Mouse (Mus musculus) adrenal gland, adult 2 months (tissue): ENCODE measurements around the gene Nub1. TPM values are rescaled to one million over a fixed set of nuclear protein-coding genes. Genes with fewer than 3 reads are reported as not detected.
"Not testable (repeated sequence)": the region's sequence is repeated elsewhere in the genome, so short reads cannot be mapped to it uniquely, and the experiment has no call there.

ENCODE experiments used
- DNase-seq: peaks from one replicate; pipeline ENCODE4 v3.0.0; 2021
- long read RNA-seq: library from polyadenylated mRNA; stranded (forward); transcript quantifications from one replicate; pipeline ENCODE4 v2.0.0, GENCODE M21; 2021
- polyA plus RNA-seq: library from polyadenylated mRNA; depleted of rRNA; stranded (reverse); fragments of >200 nt; gene quantifications from 2 replicates; pipeline ENCODE4 v1.2.3, GENCODE M21; 2012; rRNA removed
- total RNA-seq, 2 experiments: library from RNA; stranded (reverse); gene quantifications; 2 replicates each; pipeline ENCODE4 v1.2.3; 2021

Nub1 gene
- total RNA-seq, result 10 to 100 TPM; 60.7 to 64.1 TPM
- polyA plus RNA-seq, result 46.4 and 55.5 TPM in 2 replicates
- long read RNA-seq, transcript Nub1-201 (15 exons, 3,269 nt), result major isoform, 33 of 77 reads
- long read RNA-seq, transcript Nub1-202 (15 exons, 3,546 nt), result minor isoform, 22 of 77 reads
- long read RNA-seq, partial matches to known transcripts, result 15 of 77 reads
- long read RNA-seq, other reads (novel, unspliced or antisense), result 7 of 77 reads

DNA sequence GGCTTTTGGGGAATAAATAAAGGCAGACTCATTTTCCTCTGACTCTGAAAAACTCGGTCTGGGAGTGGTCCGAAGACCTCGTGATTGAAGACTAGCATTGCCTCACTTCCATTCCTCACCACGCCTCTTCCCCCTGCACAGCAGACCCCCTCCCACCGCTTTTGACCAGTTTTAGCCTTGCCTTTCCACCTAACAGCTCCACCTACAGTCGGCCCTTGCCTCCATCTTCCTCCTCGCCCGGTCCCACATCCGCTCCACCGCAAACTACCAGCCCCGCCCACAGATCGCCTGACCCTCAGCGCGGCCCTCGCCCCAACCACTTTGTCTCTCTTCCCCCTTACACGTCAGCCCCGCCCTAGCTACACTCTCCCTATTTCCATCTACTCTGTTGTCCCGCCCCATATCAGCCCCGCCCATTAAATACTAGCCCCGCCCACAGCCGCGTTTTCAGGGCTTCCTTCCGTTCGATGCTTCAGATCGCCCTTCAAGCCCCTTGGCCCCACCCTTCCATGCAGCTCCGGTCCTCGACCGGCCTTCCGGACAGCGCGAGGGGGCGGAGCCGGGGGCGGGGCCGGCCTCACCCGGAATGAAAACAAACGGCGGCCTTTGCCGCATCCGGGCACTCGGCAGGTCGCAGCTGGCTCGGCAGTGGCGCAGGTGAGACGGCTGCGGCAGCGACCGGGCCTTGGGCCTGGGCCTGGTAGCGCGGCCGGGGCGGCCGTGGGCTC, at the start of gene Nub1:
Gene Nub1 (plus strand): TSS at position 167 of the 728 bp plus-strand sequence.
- peak; percentile 99 for DNase-seq

DNA sequence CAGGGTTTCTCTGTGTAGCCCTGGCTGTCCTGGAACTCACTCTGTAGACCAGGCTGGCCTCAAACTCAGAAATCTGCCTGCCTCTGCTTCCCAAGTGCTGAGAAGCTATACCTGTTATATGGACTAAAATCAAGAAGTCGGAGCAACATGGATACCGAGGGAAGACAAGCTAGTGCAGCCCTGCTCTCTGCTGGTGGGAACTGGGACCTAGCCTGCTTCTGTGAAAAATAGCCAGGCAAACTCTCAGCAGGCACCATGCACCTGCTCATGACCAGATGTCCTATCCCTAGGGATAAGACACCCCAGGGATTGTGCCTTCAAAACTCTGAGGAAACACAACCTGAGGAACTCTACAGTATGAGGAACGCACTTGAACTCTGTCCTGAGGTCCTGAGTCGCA, 48.3 kb upstream of the Nub1 start:
- DNase-seq, result no peak

DNA sequence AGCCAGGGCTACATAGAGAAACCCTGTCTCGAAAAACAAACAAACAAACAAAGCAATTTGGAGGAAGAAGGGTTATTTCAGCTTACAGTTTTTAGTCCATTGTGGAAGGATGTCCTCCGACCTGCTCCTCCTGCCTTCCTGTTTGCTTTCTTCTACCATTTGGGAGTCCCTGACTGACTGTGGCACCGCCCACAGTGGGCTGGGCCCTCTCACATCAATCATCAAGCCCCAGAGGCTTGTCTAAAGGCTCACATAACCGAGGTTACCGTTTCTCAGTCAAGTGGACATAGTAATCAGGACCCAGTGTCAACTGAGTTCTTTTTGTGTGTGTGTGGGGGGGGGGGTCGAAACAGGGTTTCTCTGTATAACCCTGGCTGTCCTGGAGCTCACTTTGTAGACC, 47.2 kb upstream of the Nub1 start:
- no peak for DNase-seq

DNA sequence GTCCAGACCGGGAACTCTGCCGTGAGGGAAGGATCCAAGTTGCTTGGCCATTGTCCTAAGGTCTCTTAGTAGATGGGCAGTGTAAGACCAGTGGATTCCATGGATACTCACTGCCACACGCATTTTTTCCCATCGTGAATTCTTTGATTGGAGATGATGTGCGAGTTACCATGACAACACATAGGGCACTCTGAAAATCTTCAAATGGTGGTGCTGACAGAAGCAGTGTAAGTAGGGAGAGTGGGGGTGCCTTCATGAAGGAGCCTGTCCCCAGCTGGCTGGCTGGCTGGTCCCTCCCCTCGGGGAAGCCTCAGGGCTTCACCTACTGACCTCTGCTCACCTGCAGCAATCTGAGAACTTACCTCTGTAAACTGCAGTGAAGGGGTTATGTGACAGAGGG, 46.3 kb upstream of the Nub1 start:
- no peak for DNase-seq

DNA sequence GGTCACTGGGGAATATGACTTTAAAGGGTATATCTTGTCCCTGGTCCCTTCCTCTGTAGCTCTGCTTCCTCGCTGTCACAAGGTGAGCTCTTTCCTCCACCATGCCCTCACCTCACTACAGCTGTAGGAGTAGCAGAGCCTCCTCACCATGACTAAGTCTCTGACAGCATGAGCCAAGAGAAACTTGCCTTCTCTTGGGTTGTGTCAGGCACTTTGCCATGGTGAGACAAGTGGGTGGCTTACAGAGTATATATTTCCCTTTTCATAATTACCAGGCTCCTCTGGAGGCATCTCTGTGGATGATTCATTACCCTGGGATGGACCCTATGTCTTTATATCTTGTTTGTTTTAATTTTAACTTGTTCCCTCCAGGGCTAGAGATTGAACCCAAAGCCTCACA, 39.9 kb upstream of the Nub1 start:
- DNase-seq, result no peak

DNA sequence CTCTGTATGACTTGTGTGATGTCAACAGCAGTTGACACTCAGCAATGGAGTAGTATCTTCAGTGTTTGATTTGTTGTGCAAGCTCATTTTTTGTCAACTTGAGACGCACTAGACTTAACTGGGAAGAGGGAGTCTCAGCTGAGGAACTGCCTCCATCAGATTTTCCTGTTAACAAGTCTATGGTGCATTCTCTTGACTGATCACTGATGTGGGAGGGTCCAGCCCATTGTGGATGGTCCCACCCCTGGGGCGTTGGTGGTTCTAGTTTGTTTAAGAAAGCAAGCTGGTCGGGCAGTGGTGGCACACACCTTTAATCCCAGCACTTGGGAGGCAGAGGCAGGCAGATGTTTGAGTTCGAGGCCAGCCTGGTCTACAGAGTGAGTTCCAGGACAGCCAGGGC, 36.1 kb upstream of the Nub1 start:
- DNase-seq, result no peak

DNA sequence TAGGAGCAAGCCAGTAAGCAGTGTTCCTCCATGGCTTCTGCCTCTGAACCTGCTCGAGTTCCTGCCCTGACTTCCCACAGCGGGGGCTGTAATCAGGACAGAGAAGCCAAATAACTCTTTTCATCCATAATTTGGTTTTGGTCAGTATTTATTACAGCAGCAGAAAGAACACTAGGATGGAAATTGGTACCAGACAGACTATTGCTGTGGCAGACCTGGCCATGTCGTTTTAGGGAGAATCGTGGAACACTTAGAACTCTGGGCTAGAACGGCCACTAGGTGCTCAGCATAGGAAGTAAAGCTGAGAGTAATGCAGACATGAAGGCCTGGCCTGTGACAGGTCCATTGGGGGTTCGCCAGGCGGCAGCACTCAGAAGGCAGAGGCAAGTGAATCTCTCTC, 35.6 kb upstream of the Nub1 start:
- no peak for DNase-seq

DNA sequence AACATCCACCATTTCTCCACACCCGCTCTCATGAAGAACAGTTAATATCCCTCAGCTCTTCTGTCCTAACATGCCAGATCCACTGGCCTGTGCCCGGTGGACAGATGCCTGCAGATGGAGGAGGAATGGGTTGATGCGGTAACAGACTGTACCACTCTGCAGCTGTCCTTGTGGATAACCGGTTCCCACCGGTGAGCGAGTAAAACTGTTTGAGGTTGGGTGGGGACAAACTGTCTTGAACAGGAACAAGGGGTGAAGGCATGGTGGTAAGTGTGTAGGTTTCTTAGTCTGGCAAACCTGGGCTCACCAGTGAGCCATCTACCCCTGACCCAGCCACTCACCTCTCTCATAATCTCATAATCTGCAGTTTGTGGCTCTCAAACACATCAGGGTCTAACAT, 34.0 kb upstream of the Nub1 start:
- DNase-seq, result no peak

DNA sequence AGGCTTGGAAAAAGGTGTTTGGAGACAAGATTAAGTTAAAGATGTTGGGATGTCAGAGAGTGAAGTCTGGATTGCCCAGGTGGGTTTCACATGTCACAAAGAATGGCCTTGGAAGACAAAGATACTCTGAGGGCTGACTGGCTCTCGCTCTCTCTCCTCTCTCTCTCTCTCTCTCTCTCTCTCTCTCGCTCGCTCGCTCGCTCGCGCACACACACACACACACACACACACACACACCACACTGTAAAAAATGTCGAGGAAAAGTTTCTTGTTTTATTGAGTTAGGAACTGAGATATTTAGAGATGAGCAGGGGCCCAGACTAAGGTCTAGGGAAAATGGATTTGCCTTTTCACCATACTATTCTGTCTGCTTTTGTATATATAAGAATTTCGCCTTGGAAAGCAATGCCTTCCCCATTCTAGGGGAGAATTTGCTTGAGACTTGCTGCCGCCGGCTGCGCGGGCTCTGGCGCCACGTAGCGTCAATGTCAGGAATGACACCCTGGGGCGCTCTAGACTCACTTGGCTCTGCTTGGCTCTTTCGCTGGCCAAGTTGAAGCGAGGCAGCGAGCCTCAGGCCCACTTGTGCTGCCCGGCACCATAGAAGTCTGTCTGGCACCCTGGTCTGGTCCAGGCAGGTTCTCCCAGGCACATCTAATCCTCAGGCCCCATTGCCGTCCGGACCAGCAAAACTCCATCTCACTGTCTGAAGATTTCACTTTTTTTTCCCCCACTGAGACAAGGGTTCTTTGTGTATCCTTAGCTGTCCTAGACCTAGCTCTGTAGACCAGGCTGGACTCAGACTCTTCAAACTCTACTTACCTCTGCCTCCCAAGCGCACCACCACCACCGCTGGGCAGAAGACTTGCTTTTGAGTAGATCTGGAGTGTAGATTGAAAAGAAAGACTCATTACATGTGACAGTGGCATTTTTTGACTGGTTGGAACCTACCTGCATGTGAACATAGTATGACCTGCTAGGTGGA, 33.3 kb upstream of the Nub1 start:
- DNase-seq, result peak; percentile 89

DNA sequence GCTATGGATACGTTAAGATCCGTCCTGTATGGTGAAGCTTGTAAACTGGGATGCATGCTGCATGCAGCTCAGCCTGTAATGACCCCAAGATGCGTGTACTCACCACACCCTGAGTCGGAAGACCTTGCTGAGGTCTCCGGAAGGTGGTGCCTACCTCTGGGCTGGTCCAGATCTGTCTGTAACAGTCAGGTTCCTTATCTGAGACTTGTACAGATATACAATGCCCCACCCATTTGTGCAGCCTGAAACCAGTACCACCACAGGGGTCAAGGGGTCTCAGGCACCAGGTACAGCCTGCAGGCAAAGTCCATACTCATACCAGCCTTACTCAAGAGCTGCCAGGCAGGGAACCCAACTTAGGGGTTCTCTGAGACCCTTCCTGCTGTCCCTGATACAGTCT, 32.6 kb upstream of the Nub1 start:
- DNase-seq, result no peak

DNA sequence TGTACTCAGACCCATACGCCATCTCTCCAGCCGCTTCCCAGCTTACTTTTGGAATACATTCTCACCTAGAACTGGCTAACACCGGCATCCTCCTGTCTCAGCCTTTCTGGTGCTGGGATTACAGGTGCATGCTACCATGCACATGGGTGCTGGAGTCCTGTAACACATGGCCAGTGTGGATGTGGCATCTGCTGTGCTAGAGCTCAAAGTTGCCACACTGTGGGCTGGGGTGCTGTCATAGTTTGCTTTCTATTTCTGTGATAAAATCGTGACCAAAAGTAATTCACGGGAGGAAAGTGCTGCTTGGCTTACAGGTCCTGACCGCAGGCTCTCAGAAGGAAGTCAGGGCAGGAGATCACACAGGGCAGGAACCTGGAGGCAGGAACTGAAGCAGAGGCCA, 30.8 kb upstream of the Nub1 start:
- no peak for DNase-seq

DNA sequence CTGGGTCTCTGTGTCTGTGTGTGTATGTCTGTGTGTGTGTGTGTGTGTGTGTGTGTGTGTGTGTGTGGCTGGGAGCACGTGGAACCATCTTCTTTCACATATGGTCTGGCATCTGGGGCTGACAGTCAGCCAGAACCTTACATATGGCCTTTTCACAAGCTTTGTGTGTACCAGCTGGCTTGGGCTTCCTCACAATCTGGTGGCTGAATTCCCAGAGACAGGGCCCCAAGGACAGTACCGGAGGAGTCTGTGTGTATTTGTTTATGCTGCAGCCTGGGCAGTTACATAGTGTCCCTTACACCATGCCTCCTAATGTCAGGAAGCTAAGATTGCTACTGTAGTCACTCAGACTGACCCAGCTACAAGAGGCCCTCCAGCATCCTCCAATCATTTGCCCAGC, 28.2 kb upstream of the Nub1 start:
- DNase-seq, result no peak

DNA sequence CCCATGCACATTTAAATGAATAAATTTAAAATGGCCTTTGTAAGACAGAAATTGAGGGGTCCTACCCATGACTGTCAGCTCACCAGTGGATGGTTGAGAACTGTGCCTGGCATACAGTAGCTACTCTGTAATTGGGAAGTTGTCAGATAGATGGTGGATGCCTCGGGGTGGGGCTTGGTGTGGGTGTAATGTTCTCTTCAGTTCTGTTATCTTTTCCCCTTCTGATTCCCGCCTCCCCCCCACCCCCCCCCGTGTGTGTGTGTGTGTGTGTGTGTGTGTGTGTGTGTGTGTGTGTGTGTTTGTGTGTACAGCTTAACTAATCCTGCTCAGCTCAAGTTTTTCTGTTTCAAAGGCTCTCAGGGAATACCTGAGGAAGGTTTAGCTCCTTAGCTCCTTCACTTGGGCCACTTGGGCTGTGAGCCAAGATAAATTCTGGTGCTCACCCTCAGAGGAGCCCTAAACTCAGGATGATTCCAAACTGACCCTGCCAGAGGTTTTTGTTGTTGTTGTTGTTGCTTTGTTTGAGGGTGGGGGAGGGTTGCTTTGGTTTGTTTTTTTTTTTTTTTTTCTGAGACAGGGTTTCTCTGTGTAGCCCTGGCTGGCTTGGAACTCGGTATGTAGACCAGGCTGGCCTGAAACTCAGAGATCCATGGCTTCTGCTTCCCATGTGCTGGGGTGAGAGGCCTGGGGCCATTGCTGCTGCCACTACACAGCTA, 25.5 kb upstream of the Nub1 start:
- no peak for DNase-seq

DNA sequence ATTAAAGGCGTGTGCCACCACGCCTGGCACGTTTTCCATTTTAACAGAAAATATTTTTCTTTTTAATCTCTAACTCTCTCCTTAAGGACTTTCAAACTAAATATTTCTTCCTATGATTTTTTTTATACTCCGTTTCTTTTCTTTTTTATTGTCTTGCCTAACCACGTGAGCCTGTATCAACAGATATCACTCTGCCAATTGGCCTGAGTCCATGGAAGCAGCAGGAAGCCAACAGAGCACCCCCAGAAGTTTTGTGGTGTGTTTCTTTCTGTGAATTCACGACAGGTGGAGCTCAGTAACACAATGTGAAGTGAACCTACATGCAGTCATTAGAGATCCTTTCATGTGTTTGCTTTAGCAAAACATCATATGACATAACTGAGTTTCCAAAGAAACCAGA, 23.9 kb upstream of the Nub1 start:
- DNase-seq, result no peak

DNA sequence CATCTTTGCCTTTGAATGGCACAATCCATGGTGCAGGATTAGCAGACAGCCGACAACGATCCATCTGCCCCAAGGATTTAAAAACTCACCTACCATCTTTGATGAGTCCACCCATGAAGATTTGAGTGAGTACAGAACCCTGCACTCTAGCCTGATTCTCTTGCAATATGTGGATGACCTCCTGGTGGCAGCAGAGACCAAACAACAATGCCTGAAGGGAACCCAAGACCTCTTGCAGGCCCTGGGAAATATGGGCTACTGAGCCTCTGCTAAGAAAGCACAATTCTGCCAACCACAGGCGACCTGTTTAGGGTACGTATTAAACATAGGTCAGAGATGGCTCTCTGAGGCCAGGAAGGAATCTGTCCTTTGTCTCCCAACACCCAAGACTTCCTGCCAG, 11.1 kb upstream of the Nub1 start:
- DNase-seq, result peak; percentile 86

DNA sequence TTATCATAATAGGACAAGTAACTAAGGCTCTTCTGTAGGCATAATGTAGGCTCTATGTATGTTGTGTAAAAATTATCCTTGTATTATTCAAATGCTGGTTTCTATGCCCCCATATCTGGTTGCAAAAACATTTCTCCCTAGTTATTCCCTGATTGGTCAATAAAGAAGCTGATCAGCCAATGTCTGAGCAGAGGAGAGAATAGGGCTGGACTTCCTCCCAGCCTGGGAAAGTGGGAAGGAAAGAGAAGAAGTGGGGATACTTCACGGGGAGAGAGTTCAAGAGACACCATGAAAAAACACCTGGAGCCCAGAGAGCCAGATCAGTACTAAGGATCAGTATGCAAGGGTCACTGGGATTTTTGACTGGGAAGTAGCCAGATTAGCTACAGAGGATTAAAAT, 3.9 kb upstream of the Nub1 start:
- DNase-seq, result no peak

DNA sequence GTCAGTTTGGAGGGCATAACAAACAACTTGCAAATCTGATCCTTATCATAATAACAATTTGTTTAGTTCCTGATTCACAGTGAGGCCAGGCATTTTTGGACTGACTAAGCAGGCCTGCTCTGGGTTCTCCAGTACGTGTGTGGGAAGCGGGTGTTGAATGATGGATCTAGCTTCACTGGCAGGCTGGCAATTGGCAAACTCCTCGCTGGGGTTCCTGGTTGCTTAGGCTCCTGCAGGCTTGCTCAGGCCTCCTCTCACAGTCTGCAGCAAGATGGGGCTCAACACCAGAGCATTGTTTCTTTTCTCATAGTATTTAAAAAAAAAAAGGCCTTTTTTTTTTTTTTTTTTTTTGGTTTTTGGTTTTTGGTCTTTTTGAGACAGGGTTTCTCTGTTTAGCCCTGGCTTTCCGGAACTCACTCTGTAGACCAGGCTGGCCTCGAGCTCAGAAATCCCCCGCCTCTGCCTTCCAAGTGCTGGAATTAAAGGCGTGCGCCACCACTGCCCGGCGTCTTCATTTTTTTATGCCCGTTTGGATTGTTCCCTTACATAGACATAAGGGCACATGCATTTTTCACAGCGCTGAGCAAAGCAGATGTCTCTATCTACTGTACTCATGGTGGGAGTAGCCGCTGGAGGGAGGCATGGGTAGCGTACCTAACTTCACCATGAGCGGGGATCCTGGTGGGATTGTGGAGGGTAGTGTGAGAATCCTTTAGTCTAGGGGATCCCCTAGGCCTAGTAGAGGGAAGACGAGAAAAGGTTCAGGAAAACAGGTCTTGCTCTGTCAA, 560 bp upstream of the Nub1 start:
- peak; percentile 45 for DNase-seq

DNA sequence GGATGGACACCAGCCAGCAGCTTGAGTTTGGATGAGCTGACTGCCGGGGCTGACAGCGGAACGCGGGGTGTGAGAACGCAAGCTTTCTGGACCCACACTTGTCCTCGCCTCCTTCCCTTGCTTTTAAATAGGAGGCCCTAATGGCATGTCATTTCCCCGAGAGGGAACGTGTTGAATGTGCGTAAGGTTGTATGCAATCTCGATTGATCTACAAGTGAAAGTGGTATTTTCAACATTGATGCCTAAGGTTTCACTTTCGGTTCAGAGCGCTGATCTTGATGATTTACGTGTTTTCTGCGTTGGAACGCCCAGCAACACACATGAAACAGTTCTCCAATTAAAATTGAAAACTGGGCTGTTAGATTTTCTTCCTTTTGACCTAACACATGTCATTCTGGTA, 844 bp downstream of the Nub1 start:
- DNase-seq, result no peak

DNA sequence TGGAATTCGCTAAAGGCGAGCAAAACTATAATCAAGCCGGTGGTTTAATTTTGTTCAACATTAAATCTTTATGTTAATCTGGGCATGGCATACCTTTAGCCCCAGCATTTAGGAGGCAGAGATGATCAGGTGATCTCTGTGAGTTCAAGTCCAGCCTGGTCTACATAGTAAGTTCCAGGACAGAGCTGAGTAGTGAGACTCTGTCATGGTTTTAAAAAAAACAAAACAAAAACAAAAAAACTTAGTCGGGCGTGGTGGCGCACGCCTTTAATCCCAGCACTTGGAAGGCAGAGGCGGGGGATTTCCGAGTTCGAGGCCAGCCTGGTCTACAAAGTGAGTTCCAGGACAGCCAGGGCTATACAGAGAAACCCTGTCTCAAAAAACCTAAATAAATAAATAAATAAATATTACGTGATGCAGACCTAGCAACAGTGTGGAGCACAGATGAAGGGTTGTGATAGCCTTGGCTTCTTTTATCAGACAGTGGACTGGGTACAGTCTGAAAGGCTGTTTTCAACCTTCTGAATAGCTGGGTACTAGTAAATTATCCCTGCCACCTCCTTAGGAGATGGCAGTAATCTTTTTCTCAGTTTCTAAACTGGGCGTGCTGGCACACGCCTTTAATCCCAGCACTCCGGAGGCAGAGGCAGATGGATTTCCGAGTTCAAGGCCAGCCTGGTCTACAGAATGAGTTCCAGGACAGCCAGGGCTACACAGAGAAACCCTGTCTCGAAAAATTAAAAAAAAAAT, 1.5 kb downstream of the Nub1 start:
- not testable (repeated sequence) for DNase-seq

DNA sequence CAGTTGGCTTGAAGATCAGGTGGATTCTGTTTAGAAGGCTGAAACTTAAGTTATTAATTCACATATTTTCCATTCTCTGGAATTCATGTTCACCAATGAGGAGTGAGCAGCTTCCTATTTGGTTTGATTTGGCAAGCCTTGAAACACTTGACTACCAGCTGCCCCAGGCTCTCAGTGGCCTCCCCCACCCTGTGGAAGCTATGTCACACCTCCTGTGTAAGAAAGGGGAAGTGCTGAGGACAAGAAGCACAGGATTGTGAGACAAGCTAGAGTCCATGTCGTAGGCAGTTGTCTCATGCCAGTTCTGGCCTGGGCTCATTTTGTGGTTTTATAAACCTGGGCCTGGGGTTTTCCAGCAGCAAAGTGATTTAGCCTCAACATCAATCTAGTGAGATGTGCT, 2.4 kb downstream of the Nub1 start:
- DNase-seq, result no peak

DNA sequence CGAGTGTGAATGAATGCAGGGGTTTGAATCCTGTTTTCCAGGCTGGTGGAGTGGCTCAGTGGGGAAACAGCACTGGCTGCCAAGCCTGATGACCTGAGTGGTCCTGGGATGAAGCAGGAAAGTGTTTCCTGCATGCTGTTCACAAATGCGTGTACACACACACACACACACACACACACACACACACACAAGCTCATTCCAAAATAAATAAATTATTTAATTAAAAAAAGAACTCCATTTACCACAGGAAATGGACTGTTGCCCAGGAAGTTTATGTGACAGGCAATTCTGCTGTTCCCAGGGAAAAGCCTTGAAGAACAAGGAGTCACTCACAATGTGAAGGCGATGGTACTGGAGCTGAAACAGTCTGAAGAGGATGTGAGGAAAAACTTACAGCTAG, 11.4 kb downstream of the Nub1 start:
- DNase-seq, result no peak
